Mouse (Mus musculus) layer of hippocampus, postnatal 10 days (tissue): Measurements from ENCODE around the gene Bud23. TPM values are rescaled to one million over a fixed set of nuclear protein-coding genes. Genes with fewer than 3 reads are reported as not detected.
"Not testable (repeated sequence)": the region's sequence is repeated elsewhere in the genome, so short reads cannot be mapped to it uniquely, and the experiment has no call there.

Experiments used
- DNase-seq, 2 experiments: peaks; one replicate each; pipeline ENCODE4 v3.0.0; 2021; ENCODE audit warnings: low spot score in 2 of 2
- long read RNA-seq: library from polyadenylated mRNA; stranded (forward); transcript quantifications from one replicate; pipeline ENCODE4 v2.0.0, GENCODE M21; 2023
- total RNA-seq, 2 experiments: library from RNA; stranded (reverse); gene quantifications; 2 replicates each; pipeline ENCODE4 v1.2.3; 2021

Bud23 gene
- total RNA-seq = 10 to 100 TPM; 49.8 to 54.7 TPM
- long read RNA-seq, partial matches to known transcripts = 45 of 52 reads
- long read RNA-seq, other reads (novel, unspliced or antisense) = 4 of 52 reads

DNA sequence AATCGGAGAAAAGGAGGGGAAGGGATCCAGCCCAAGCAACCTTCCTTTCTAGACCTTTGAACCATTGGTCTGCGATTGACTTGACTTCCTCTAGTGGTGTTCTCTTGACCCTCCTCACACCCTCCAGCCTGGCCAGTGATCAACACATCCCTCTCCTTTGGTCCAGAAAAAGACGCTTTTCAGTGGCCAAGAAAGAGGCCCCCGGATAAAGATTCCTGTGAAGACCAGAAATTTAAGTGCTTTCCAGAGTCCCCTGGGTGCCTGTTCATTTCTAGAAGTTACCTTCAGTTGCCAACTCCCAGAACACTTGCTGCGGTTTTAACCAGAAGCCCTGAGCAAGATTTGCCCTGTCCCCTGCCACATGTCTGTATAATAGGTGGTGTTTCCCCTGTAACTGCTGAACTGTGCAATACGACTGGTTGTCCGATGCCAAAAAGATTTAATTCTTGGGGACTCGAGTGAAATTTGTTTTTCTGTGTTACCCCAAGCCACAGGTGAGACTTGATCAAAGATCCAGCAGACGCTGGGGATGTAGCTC lies at the start of gene Bud23:
Gene Bud23, minus strand, starts transcription at position 51 of the 538 bp plus-strand sequence.
- not testable (repeated sequence) for DNase-seq

DNA sequence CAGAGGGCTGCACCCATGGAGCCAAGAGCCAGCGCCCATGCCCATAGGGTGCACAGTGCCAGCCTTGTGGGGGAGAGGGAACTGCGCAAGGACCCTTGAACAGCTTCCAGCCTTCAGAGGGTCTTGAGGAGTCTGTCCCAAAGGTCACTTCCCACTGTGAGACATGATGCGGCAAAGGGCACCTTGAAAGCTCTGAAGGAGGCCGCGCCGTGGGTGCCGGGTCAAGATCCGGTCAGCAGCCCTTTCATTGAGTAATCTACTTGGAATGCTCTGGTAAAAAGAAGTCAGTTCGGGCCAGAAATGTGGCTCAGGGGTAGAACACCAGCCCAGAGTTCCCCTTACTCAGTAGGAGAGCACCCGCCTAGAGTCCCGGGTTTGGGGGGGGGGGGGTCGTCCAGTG lies 49.0 kb upstream of the Bud23 start:
- DNase-seq = no peak

- DNase-seq = no peak
These were observed 45.2 kb upstream of the Bud23 start for GRCm38 (mm10) chr5:135109976-135110375.

- DNase-seq = no peak
These were observed 44.7 kb upstream of the Bud23 start for GRCm38 (mm10) chr5:135109426-135109825.

- DNase-seq = no peak
These were observed 44.3 kb upstream of the Bud23 start for GRCm38 (mm10) chr5:135109017-135109416.

DNA sequence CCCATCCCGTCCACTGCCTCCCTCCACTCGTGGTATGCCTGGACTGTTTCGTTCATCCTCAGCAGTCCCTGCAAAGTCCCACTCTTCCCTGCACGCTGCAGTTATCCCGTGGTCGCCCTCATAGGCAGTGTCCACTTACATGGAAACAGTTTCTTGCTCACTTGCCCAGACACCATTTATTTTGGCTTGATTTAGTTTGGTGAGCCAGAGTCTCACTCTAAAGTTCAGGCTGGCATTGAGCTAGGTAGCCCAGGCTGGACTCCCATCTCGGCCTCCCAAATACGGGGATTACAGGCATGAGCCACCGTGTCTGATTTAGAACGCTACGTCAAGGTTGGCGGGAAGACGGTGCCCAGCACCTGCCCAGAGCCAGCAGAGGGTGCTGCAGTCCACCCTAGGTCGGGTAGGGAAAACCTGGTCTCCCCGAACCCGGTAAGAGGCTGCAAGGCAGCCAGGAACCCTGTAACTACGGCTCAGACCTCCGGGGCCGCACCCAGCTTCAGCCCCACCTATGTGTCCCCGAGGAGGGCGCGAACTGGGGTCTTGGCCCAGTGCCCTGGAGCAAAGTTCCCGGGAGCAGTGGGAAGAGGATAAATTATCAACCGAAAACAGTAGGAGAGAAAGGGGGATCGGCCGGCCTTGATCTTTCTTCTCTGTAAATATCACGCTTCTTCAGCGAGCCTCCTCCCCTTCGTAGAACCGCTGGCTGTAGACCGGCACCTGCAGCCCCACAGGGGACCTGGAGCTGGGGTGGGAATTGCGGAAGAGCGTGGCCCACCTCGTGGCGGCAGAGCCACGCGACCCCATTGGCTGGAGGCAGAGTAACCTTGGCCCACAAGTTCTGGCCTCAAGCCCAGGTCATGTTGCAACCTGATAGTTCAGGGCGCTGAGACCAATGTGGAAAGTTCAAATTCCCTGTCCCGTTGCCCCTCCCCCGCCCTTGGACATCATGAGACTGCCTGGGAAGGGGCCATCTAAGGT lies 43.1 kb upstream of the Bud23 start:
- DNase-seq = peak; percentile 34 to 46

DNA sequence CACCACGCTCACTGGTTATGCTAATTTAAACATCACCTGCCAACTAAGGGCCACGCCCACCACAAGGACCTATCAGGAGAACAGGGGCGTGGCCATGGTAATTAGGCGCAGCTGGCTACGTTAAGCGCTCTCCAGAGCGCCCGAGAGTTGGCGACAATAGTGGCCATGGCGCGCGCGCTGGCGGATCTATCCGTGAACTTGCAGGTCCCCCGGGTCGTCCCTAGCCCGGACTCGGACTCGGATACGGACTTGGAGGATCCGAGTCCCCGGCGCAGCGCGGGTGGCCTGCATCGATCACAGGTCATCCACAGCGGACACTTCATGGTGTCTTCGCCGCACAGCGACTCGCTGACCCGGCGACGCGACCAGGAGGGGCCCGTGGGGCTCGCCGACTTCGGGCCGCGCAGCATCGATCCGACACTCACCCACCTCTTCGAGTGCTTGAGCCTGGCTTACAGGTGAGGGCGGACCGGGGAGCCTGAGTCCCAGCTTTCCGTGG lies 42.0 kb upstream of the Bud23 start:
- DNase-seq = peak; percentile 64 to 74

DNA sequence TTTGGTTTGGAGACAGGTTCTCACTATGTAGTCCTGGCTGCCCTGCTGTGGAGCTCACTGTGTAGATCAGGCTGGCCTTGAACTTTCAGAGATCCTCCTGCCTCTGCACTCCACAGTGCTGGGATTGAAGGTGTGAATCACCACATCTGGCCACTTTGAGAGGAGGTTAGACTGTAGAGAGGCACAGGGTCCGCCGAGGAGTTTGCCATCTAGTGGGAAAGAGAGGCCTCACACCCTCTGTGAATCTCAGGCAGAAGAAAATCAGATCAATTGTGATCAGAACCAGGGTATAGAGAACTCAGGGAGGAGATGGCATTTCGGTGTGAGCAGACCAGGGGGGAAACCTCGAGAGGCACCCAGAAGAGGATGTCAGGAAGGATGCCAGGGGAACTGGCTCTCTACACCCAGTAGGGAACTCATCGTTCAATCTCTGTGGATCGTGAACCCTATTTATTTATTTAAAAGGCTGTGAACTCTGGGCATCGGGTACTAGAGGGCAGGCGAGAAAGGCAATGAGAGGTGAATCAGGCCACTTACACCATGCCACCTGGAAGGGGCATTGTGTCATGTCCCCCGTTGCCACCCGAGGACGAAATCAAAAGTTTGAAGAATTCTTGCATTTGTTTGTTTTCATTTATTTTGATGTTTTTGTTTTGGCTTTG lies 39.4 kb upstream of the Bud23 start:
- DNase-seq = peak in 1 of 2 experiments; percentile 22

DNA sequence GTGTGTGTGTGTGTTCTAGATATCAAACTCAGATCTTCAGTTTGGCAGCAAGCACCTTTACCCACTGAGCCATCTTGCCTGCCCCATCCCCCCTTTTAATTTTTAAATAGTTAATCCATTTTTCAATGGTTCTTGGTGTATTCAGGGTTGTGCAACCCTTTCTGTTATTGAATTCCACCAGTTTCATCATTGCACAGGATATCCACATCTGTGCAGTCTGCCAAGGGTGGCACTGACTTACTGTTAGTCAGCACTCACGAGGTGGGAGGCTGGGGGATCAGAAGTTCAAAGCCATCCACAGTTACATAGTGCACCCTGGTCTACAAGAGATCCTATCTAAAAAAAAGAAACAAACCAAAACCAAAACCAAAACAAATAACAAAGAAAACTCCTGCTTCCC lies 36.2 kb upstream of the Bud23 start:
- DNase-seq = no peak

DNA sequence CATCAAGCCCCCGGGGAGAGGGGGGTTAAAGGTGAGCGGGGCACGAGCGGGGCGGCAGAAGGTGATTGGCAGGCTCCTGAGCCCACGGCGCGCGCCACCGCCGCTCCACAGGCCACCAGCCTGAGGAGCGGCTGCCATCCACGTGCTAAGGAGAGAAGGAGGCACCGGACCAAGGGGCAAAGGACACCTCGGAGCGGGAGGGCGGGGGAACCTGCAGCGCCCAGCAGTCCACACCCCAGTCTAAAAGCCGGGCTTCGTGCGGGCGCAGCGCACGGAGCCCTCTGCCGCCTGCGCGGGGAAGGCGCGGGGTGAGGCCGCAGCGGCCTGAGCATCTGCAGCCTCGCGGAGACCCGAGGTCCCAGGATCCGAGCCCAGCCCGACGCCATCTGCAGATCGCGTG lies 24.9 kb upstream of the Bud23 start, which contains the start of gene Mlxipl:
Gene Mlxipl, plus strand, starts transcription at position 238 of the 400 bp plus-strand sequence.
- no peak for DNase-seq

- DNase-seq = no peak
These were observed 22.1 kb upstream of the Bud23 start for GRCm38 (mm10) chr5:135086871-135087270.

- DNase-seq = no peak
These were observed 15.8 kb upstream of the Bud23 start for GRCm38 (mm10) chr5:135080539-135080938.

- DNase-seq = no peak
These were observed 14.8 kb upstream of the Bud23 start for GRCm38 (mm10) chr5:135079578-135079977.

DNA sequence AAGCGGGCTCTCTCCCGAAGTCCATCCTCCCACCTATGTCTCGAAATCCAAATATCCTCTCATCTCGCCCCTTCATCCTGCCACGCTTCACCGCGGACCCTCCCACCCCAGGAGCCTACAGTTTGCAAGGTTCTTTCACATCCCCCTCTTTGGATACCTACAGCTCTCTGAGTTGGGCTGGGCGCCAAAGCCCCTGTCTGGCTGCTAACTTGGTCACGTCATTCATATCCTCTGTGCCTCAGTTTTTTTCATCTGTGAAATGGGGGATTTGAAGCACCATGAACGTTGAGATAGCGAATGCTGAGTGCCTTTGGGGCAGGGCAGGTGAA lies 13.7 kb upstream of the Bud23 start:
- DNase-seq = no peak

DNA sequence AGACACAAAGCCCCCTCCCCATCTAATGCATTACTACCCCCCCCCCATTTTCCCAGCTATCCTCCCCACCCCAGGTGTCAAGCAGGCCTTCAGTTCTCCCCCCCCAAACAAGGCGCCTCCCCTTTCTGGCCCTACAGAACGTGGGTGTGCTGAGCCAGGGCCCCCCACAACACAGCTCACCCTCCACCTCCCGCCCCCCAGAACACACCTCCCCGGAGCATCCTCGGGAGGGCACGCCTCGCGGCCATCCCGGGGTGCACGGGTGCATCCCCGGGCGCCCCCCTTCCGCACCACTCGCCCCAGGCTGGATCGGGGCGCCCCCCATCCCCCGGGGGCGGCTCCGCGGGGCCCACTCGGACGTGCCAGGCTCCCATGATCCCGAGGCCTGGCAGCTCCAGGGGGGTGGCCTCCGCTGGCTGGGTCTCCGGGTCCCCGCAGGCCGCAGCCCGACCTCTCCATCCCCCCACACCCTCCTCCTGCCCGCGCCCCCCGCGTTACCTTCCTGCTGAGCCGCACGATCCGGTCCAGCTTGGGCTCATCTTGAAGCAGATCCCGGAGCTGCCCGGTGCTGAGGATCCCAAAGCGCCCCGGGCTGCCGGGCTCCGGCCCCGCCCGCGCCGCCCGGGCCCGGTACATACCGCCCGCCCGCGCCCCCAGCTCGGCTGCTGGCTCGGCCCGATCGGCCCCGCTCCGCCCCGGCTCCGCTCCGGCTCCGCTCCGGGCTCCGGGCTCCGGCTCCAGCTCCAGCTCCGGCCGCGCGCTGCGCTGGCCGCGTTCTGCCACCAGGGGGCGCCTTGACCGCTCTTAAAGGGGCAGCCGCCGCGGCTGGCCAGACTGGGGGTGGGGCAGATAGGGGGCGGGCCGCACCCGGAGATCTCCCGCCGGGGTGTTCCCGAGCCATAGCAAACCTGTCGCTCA lies 13.1 kb upstream of the Bud23 start, which contains the start of gene Vps37d:
Gene Vps37d, minus strand, starts transcription at position 703 of the 918 bp plus-strand sequence.
- DNase-seq = peak; percentile 98 to 99

DNA sequence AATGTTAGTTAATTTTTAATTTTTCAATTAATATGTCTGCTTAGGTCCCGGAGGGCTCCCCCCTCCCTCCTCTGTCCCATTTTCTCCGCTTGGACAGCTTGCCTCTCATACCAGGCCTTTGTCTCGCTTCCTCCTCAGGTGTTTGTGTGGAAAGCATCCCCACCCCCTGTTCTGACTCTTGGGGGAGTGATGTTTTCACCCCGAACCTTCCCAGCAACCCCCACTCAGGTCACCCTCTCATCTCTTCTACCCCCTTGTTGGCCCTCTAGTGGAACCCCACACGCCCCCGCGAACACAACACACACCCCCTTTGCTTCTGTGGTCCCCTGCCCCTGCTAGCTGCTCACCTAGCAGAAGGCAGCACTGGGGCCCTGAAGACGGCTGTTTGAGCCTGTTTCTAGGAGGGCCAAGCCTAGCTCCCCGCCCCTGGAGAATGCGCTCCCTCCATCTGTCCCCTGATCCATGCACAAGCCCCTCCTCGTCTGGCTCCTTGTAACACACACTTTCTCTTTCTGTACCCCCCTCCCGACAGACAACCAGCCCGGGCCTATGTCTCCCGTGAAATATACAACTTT lies 12.3 kb upstream of the Bud23 start:
- peak; percentile 45 to 58 for DNase-seq

DNA sequence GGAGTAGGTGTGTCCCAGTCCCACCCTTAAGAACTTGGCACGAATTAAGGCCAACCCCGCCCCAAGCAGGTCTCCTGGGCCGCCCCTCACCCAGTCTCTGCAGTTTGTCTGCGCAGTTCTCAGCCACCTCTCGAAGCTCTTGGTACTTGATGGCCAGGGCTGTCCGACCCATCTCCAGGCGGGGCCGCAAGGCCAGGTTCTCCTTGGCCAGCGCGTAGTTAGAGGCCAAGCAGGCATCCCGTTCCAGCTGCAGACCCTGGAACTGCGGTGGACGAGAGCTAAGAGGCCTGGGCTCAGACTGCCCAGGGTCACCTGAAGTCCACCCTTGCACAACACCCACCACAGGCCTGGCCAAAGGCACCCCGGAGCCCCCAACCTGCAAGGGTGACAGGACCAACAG lies 11.6 kb upstream of the Bud23 start:
- DNase-seq = no peak

- no peak for DNase-seq
These were observed 10.9 kb upstream of the Bud23 start for GRCm38 (mm10) chr5:135075655-135076054.

DNA sequence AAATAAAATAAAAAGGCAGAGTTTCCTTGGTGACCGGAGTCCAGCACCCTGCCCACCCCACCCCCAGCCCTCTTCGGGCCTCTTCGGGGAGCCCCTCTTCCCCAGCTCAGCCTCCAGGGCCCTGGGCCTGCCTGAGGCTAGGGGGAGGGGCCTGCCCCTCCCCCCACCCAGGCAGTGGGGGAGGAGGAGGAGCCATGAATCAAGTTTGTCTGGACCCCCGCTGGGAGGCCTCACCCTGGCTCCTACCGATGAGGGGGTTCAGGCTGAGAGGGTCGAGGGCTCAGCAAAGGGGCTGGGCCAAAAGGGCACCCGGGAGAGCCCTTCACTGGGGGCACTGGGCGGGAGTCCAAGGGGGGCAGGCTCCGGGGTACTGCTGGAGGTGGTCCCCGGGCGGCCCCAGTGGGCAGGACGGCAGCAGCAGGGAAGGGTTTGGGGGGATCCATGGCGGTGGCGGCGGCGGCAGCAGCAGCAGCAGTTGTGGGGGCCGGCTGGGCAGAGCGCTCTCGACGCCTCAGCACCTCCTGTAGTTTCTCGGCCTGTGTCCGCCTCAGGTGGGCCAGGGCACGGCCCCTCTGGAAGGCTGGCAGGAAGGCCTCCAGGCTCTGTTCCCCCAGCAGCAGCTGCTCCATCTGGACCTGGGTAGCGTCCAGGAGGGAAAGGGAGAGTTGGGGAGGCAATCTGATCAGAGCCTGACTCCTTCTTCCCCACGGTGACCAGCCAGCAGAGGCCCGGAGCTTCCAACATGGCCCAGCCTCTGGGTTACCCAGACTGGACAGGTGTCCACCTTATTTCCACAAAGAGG lies 8.8 kb upstream of the Bud23 start:
- DNase-seq = peak in 1 of 2 experiments; percentile 24
